Comparison of ENCODE assay signal across 13 mouse cellular contexts in genomic region chr6:72654355-72654754, GRCm38 (mm10). TPM values are rescaled to one million over a fixed set of nuclear protein-coding genes. Genes with fewer than 3 reads are reported as not detected.
DNase-seq lines count a peak whose midpoint lies in the region; ATAC-seq lines count a peak whose summit lies in the region.
"Had no signal": no experiment of that assay in that cellular context is flagged by ENCODE, and none has a peak within 500 bp of the region (broad histone marks: within the 10 kb centered on the region; RNA-seq: fewer than 3 reads in every experiment).

No protein-coding gene starts in this region.

- no peak for DNase-seq in heart, postnatal 36 days
- no peak for DNase-seq in lung, postnatal 25 days (ENCODE audit: low spot score)
- DNase-seq in right cerebral cortex, adult 2 months (ENCODE audit: low spot score in 2 of 2), result no peak
- DNase-seq: cerebellum, adult 9-10 months; gastrocnemius, postnatal 10 days; liver, embryonic 13.5 days; thymus, postnatal 25 days had no signal

- H3K4me1 ChIP-seq in heart, embryonic 13.5 days, result peaks cover 49% of the 10 kb centered on the region
- H3K4me1 ChIP-seq in lung, embryonic 16.5 days (replicated peaks; ENCODE audit: control insufficient read depth, insufficient read depth, low read length), result peaks cover 45% of the 10 kb centered on the region
- H3K4me1 ChIP-seq in heart, embryonic 16.5 days (ENCODE audit: control insufficient read depth, insufficient read depth, low read length), result peaks cover 15% of the 10 kb centered on the region
- H3K4me1 ChIP-seq in stomach, embryonic 16.5 days (ENCODE audit: control insufficient read depth, insufficient read depth, low read length), result peaks cover 57% of the 10 kb centered on the region

- no peaks in the 10 kb centered on the region for H3K27me3 ChIP-seq in heart, embryonic 13.5 days (replicated peaks)
- H3K27me3 ChIP-seq in lung, embryonic 16.5 days (ENCODE audit: control insufficient read depth, insufficient read depth, low read depth, low read length), result no peaks in the 10 kb centered on the region
- no peaks in the 10 kb centered on the region for H3K27me3 ChIP-seq in heart, embryonic 16.5 days (ENCODE audit: control insufficient read depth, insufficient read depth, low read length)
- H3K27me3 ChIP-seq in stomach, embryonic 16.5 days (ENCODE audit: control insufficient read depth, insufficient read depth, low read length), result no peaks in the 10 kb centered on the region
- H3K27me3 ChIP-seq: forebrain, embryonic 15.5 days; liver, embryonic 13.5 days had no signal

- no peak for ATAC-seq in heart, embryonic 13.5 days (ENCODE audit: extremely low read depth, insufficient number of reproducible peaks, low FRiP score, low TSS enrichment)
- ATAC-seq in lung, embryonic 16.5 days (ENCODE audit: low read depth), result no peak
- no peak for ATAC-seq in heart, embryonic 16.5 days (replicated peaks; ENCODE audit: extremely low read depth, insufficient read depth, low FRiP score)
- ATAC-seq in stomach, embryonic 16.5 days (ENCODE audit: insufficient read depth, low FRiP score), result no peak

- H3K9ac ChIP-seq in heart, embryonic 13.5 days, result no peak overlapping the region
- no peak overlapping the region for H3K9ac ChIP-seq in lung, embryonic 16.5 days (ENCODE audit: low read length)
- no peak overlapping the region for H3K9ac ChIP-seq in heart, embryonic 16.5 days (ENCODE audit: low read length)
- H3K9ac ChIP-seq in stomach, embryonic 16.5 days (ENCODE audit: low read length), result no peak overlapping the region
- H3K9ac ChIP-seq: liver, embryonic 13.5 days had no signal

- intact Hi-C loops in heart, postnatal 36 days (cut with DNase I), result no loop called here

- 83% methylated on average over 6 of the region's 6 CpGs for WGBS in heart, embryonic 13.5 days
- 89% methylated on average over 6 of the region's 6 CpGs for WGBS in lung, embryonic 16.5 days
- WGBS in heart, embryonic 16.5 days, result 89% methylated on average over 6 of the region's 6 CpGs
- 91% methylated on average over 6 of the region's 6 CpGs for WGBS in stomach, embryonic 16.5 days

- no peak overlapping the region for H3K4me3 ChIP-seq in heart, embryonic 13.5 days
- no peak overlapping the region for H3K4me3 ChIP-seq in lung, embryonic 16.5 days (ENCODE audit: low read length)
- H3K4me3 ChIP-seq in heart, embryonic 16.5 days (ENCODE audit: low read length), result no peak overlapping the region
- no peak overlapping the region for H3K4me3 ChIP-seq in stomach, embryonic 16.5 days (replicated peaks; ENCODE audit: low read length)
- H3K4me3 ChIP-seq: liver, embryonic 13.5 days; megakaryocyte, embryonic 14.5 days had no signal

- no peaks in the 10 kb centered on the region for H3K36me3 ChIP-seq in heart, embryonic 13.5 days
- no peaks in the 10 kb centered on the region for H3K36me3 ChIP-seq in lung, embryonic 16.5 days (ENCODE audit: control insufficient read depth, insufficient read depth, low read length)
- no peaks in the 10 kb centered on the region for H3K36me3 ChIP-seq in heart, embryonic 16.5 days (ENCODE audit: control insufficient read depth, insufficient read depth)
- no peaks in the 10 kb centered on the region for H3K36me3 ChIP-seq in stomach, embryonic 16.5 days (ENCODE audit: control insufficient read depth, insufficient read depth, low read length)
- H3K36me3 ChIP-seq: forebrain, embryonic 15.5 days; liver, embryonic 13.5 days had no signal

- peak overlapping the region; percentile 88 for H3K27ac ChIP-seq in heart, embryonic 13.5 days (replicated peaks)
- H3K27ac ChIP-seq in lung, embryonic 16.5 days (ENCODE audit: low read length), result peak overlapping the region; percentile 91; the same call in 1 of the 2 replicates
- peak overlapping the region; percentile 89; the same call in 1 of the 2 replicates for H3K27ac ChIP-seq in heart, embryonic 16.5 days (ENCODE audit: low read length)
- H3K27ac ChIP-seq in stomach, embryonic 16.5 days (ENCODE audit: low read length), result peak overlapping the region; percentile 80
- H3K27ac ChIP-seq: liver, embryonic 13.5 days had no signal

- no peaks in the 10 kb centered on the region for H3K9me3 ChIP-seq in heart, embryonic 13.5 days
- no peaks in the 10 kb centered on the region for H3K9me3 ChIP-seq in lung, embryonic 16.5 days (ENCODE audit: control insufficient read depth, low read length)
- no peaks in the 10 kb centered on the region for H3K9me3 ChIP-seq in heart, embryonic 16.5 days (replicated peaks; ENCODE audit: control insufficient read depth, low read length)
- H3K9me3 ChIP-seq in stomach, embryonic 16.5 days (replicated peaks; ENCODE audit: control insufficient read depth, low read length), result no peaks in the 10 kb centered on the region
- H3K9me3 ChIP-seq: forebrain, embryonic 15.5 days; liver, embryonic 13.5 days; megakaryocyte, embryonic 14.5 days had no signal

- no peak overlapping the region for H3K4me2 ChIP-seq in heart, embryonic 13.5 days
- H3K4me2 ChIP-seq in lung, embryonic 16.5 days (ENCODE audit: low read depth, low read length), result no peak overlapping the region
- no peak overlapping the region for H3K4me2 ChIP-seq in heart, embryonic 16.5 days (ENCODE audit: low read depth, low read length)
- H3K4me2 ChIP-seq in stomach, embryonic 16.5 days (ENCODE audit: low read depth, low read length), result no peak overlapping the region

RNA-seq across cellular contexts. Expression of gene Tgoln1, which starts 37.6 kb away (rescaled TPM):
- 21.5 and 24.0 TPM in 2 replicates for polyA plus RNA-seq in heart, embryonic 13.5 days (2015; fragmentation: Nextera tagmentation; extraction: Ambion mirVana)
- 10 to 100 TPM; 56.9 to 61.9 TPM for total RNA-seq in heart, postnatal 36 days (2021)
- 45.6 and 46.8 TPM in 2 replicates for polyA plus RNA-seq in lung, embryonic 16.5 days (2015; fragmentation: Nextera tagmentation; extraction: Ambion mirVana)
- 25.3 and 26.2 TPM in 2 replicates for polyA plus RNA-seq in heart, embryonic 16.5 days (2015; fragmentation: Nextera tagmentation; extraction: Ambion mirVana)
- polyA plus RNA-seq in stomach, embryonic 16.5 days (2015; fragmentation: Nextera tagmentation; extraction: Ambion mirVana), result 43.5 and 46.0 TPM in 2 replicates

RNA-seq across cellular contexts. Expression of gene Retsat, which starts 56.1 kb away (rescaled TPM):
- 18.3 and 20.1 TPM in 2 replicates for polyA plus RNA-seq in heart, embryonic 13.5 days (2015; fragmentation: Nextera tagmentation; extraction: Ambion mirVana)
- 100 to 1,000 TPM; 185 to 218 TPM for total RNA-seq in heart, postnatal 36 days (2021)
- 18.6 and 20.1 TPM in 2 replicates for polyA plus RNA-seq in lung, embryonic 16.5 days (2015; fragmentation: Nextera tagmentation; extraction: Ambion mirVana)
- polyA plus RNA-seq in heart, embryonic 16.5 days (2015; fragmentation: Nextera tagmentation; extraction: Ambion mirVana), result 25.3 and 30.5 TPM in 2 replicates
- 29.6 and 32.7 TPM in 2 replicates for polyA plus RNA-seq in stomach, embryonic 16.5 days (2015; fragmentation: Nextera tagmentation; extraction: Ambion mirVana)

RNA-seq across cellular contexts. Expression of gene Elmod3, which starts 56.1 kb away (rescaled TPM):
- polyA plus RNA-seq in heart, embryonic 13.5 days (2015; fragmentation: Nextera tagmentation; extraction: Ambion mirVana), result 10.6 and 11.8 TPM in 2 replicates
- 10 to 100 TPM; 13.8 to 20.0 TPM for total RNA-seq in heart, postnatal 36 days (2021)
- polyA plus RNA-seq in lung, embryonic 16.5 days (2015; fragmentation: Nextera tagmentation; extraction: Ambion mirVana), result 17.5 and 20.0 TPM in 2 replicates
- 13.8 and 15.2 TPM in 2 replicates for polyA plus RNA-seq in heart, embryonic 16.5 days (2015; fragmentation: Nextera tagmentation; extraction: Ambion mirVana)
- polyA plus RNA-seq in stomach, embryonic 16.5 days (2015; fragmentation: Nextera tagmentation; extraction: Ambion mirVana), result 18.1 and 19.6 TPM in 2 replicates
